Comparison of ENCODE assay signal across 22 mouse cellular contexts in the genomic region with DNA sequence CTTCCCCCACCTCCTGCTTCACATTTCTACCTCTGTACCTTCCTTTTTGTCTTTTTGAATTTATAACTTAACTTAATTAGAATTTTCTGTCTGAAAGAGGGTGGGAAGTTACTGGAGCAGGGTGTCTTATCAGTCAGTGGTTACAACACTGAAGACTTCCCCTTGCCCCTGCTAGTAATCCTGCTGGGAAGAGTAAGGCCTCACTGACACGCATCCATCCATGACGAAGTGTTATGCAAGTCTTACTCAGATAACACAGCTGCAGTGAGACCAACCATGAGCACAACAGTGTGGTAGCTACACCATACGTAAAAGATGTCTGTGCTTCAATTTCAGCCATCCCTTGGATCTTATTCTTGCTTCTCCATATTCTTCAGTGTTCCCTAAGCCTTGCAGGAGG. TPM values are rescaled to one million over a fixed set of nuclear protein-coding genes. Genes with fewer than 3 reads are reported as not detected.
"Had no signal": no experiment of that assay in that cellular context is flagged by ENCODE, and none has a peak within 500 bp of the region (broad histone marks: within the 10 kb centered on the region; RNA-seq: fewer than 3 reads in every experiment).

No protein-coding gene starts in this region.

- H3K4me1 ChIP-seq: limb, embryonic 12.5 days; limb, embryonic 15.5 days; liver, embryonic 12.5 days; liver, embryonic 15.5 days; midbrain, embryonic 12.5 days; midbrain, embryonic 15.5 days; neural tube, embryonic 12.5 days; neural tube, embryonic 15.5 days; stomach, embryonic 15.5 days had no signal

- H3K36me3 ChIP-seq: limb, embryonic 12.5 days; limb, embryonic 15.5 days; liver, embryonic 12.5 days; liver, embryonic 15.5 days; midbrain, embryonic 12.5 days; midbrain, embryonic 15.5 days; neural tube, embryonic 12.5 days; neural tube, embryonic 15.5 days; stomach, embryonic 15.5 days had no signal

- H3K9me3 ChIP-seq: limb, embryonic 12.5 days; limb, embryonic 15.5 days; liver, embryonic 12.5 days; liver, embryonic 15.5 days; midbrain, embryonic 12.5 days; midbrain, embryonic 15.5 days; neural tube, embryonic 12.5 days; neural tube, embryonic 15.5 days; stomach, embryonic 15.5 days had no signal

- H3K4me3 ChIP-seq: limb, embryonic 12.5 days; limb, embryonic 15.5 days; liver, embryonic 12.5 days; liver, embryonic 15.5 days; midbrain, embryonic 12.5 days; midbrain, embryonic 15.5 days; neural tube, embryonic 12.5 days; neural tube, embryonic 15.5 days; stomach, embryonic 15.5 days had no signal

- H3K4me2 ChIP-seq: limb, embryonic 12.5 days; limb, embryonic 15.5 days; liver, embryonic 12.5 days; liver, embryonic 15.5 days; midbrain, embryonic 12.5 days; midbrain, embryonic 15.5 days; neural tube, embryonic 12.5 days; neural tube, embryonic 15.5 days; stomach, embryonic 15.5 days had no signal

- H3K9ac ChIP-seq: limb, embryonic 12.5 days; limb, embryonic 15.5 days; liver, embryonic 12.5 days; liver, embryonic 15.5 days; midbrain, embryonic 12.5 days; midbrain, embryonic 15.5 days; neural tube, embryonic 12.5 days; neural tube, embryonic 15.5 days; stomach, embryonic 15.5 days had no signal

- ATAC-seq: liver, embryonic 12.5 days; midbrain, embryonic 15.5 days had no signal

- DNase-seq: kidney, adult 18-20 months; kidney, postnatal 25 days; left cerebral cortex, postnatal 4 days; lung, adult 2 months; lung, postnatal 14 days; lung, postnatal 4 days; retina, postnatal 1 day; right cerebral cortex, postnatal 25 days; spleen, adult 18-20 months; thymus, postnatal 25 days had no signal

- H3K27me3 ChIP-seq: limb, embryonic 12.5 days; limb, embryonic 15.5 days; liver, embryonic 12.5 days; liver, embryonic 15.5 days; midbrain, embryonic 12.5 days; midbrain, embryonic 15.5 days; neural tube, embryonic 12.5 days; neural tube, embryonic 15.5 days; stomach, embryonic 15.5 days had no signal

- H3K27ac ChIP-seq: kidney, postnatal 0 days; limb, embryonic 12.5 days; limb, embryonic 15.5 days; liver, embryonic 12.5 days; liver, embryonic 15.5 days; midbrain, embryonic 12.5 days; midbrain, embryonic 15.5 days; neural tube, embryonic 12.5 days; neural tube, embryonic 15.5 days; stomach, embryonic 15.5 days had no signal

RNA-seq across cellular contexts. Expression of a gene that starts 7.9 kb away (rescaled TPM):
- total RNA-seq: layer of hippocampus, postnatal 14 days; left cerebral cortex, postnatal 4 days; megakaryocyte-erythroid progenitor cell, adult 5-6 weeks had no signal
- polyA plus RNA-seq: kidney, postnatal 0 days; midbrain, embryonic 12.5 days; midbrain, embryonic 15.5 days; neural tube, embryonic 15.5 days had no signal
